Mouse (Mus musculus): ENCODE results near the gene Zfp57. TPM values are rescaled to one million over a fixed set of nuclear protein-coding genes. Genes with fewer than 3 reads are reported as not detected.
A peak's percentile ranks its signal among the peaks of the same experiment; 100 is the strongest.

Zfp57 gene
- polyA plus RNA-seq, 2 experiments from 2014 or later, result not detected

GRCm38 (mm10) chr17:37046312-37047112 is 45.5 kb downstream of the Zfp57 start:
- peak; percentile 53 for ATAC-seq

- ATAC-seq, result no peak
Measured at GRCm38 (mm10) chr17:37047332-37047976, 46.5 kb downstream of the Zfp57 start.

- ATAC-seq, result no peak
Measured at GRCm38 (mm10) chr17:37047981-37048380, 47.0 kb downstream of the Zfp57 start.

GRCm38 (mm10) chr17:37048383-37048782 is 47.4 kb downstream of the Zfp57 start:
- no peak for ATAC-seq

GRCm38 (mm10) chr17:37049570-37050310 is 48.8 kb downstream of the Zfp57 start:
- no peak for ATAC-seq

GRCm38 (mm10) chr17:37050399-37050798 is 49.4 kb downstream of the Zfp57 start:
- ATAC-seq, result no peak

- ATAC-seq, result no peak
Measured at GRCm38 (mm10) chr17:37050876-37051275, 49.9 kb downstream of the Zfp57 start.

GRCm38 (mm10) chr17:37051745-37052144 is 50.8 kb downstream of the Zfp57 start:
- ATAC-seq, result no peak

GRCm38 (mm10) chr17:37056957-37057356 is 56.0 kb downstream of the Zfp57 start:
- no peak for ATAC-seq

Other genes starting within 250 kb of the Zfp57 start
- not detected for gene H2-M10.5, start 228.3 kb upstream of the Zfp57 start, polyA plus RNA-seq (2017; shearing (Covaris generic))
- gene H2-M10.6, start 189.0 kb upstream of the Zfp57 start, polyA plus RNA-seq (2017; shearing (Covaris generic)), result not detected
- 10 to 100 TPM; 42.4 to 71.8 TPM for gene Trim26, start 164.0 kb upstream of the Zfp57 start, polyA plus RNA-seq (2017; shearing (Covaris generic))
- not detected for gene Trim15, start 134.0 kb upstream of the Zfp57 start, polyA plus RNA-seq (2017; shearing (Covaris generic))
- gene Trim10, start 131.6 kb upstream of the Zfp57 start, polyA plus RNA-seq (2017; shearing (Covaris generic)), result under 1 TPM in 1 of 2 experiments, not detected in 1; 0.20 TPM
- gene Trim40, start 111.0 kb upstream of the Zfp57 start, polyA plus RNA-seq (2017; shearing (Covaris generic)), result not detected
- not detected for gene Trim31, start 103.0 kb upstream of the Zfp57 start, polyA plus RNA-seq (2017; shearing (Covaris generic))
- not detected for gene Rnf39, start 58.2 kb upstream of the Zfp57 start, polyA plus RNA-seq (2017; shearing (Covaris generic))
- gene Ppp1r11, start 49.4 kb upstream of the Zfp57 start, polyA plus RNA-seq (2017; shearing (Covaris generic)), result 100 to 1,000 TPM; 190 to 210 TPM
- gene Znrd1, start 42.6 kb upstream of the Zfp57 start, polyA plus RNA-seq (2017; shearing (Covaris generic)), result 10 to 100 TPM; 72.7 to 81.5 TPM
- 1 to 10 TPM; 4.9 to 5.4 TPM for gene Znrd1as, start 42.6 kb upstream of the Zfp57 start, polyA plus RNA-seq (2017; shearing (Covaris generic))
- not detected for gene 2410137M14Rik, start 19.9 kb upstream of the Zfp57 start, polyA plus RNA-seq (2017; shearing (Covaris generic))
- not detected for gene H2-M5, start 11.6 kb upstream of the Zfp57 start, polyA plus RNA-seq (2017; shearing (Covaris generic))
- not detected for gene Mog, start 22.2 kb downstream of the Zfp57 start, polyA plus RNA-seq (2017; shearing (Covaris generic))
- 1 to 10 TPM; 5.0 to 6.2 TPM for gene Gabbr1, start 44.8 kb downstream of the Zfp57 start, polyA plus RNA-seq (2017; shearing (Covaris generic))
- under 1 TPM in 1 of 2 experiments, not detected in 1; 0.19 TPM for gene Olfr90, start 87.3 kb downstream of the Zfp57 start, polyA plus RNA-seq (2017; shearing (Covaris generic))
- gene Olfr91, start 97.1 kb downstream of the Zfp57 start, polyA plus RNA-seq (2017; shearing (Covaris generic)), result not detected
- not detected for gene Olfr92, start 118.9 kb downstream of the Zfp57 start, polyA plus RNA-seq (2017; shearing (Covaris generic))
- not detected for gene Olfr93, start 160.3 kb downstream of the Zfp57 start, polyA plus RNA-seq (2017; shearing (Covaris generic))
- under 1 TPM in 1 of 2 experiments, not detected in 1; 0.75 TPM for gene Ubd, start 192.7 kb downstream of the Zfp57 start, polyA plus RNA-seq (2017; shearing (Covaris generic))
- gene Olfr94, start 199.8 kb downstream of the Zfp57 start, polyA plus RNA-seq (2017; shearing (Covaris generic)), result not detected
- not detected for gene Olfr95, start 212.0 kb downstream of the Zfp57 start, polyA plus RNA-seq (2017; shearing (Covaris generic))
- gene Olfr96, start 219.0 kb downstream of the Zfp57 start, polyA plus RNA-seq (2017; shearing (Covaris generic)), result not detected
- not detected for gene Olfr97, start 236.2 kb downstream of the Zfp57 start, polyA plus RNA-seq (2017; shearing (Covaris generic))

All from activated CD4-positive, CD25-positive, alpha-beta regulatory T cell, adult 4 months (primary cell).